Mouse (Mus musculus): ENCODE measurements around the gene Lrrc8c. TPM values are rescaled to one million over a fixed set of nuclear protein-coding genes. Genes with fewer than 3 reads are reported as not detected.
A peak's percentile ranks its signal among the peaks of the same experiment; 100 is the strongest.

Gene Lrrc8c
- total RNA-seq, 1 experiment, result 9.4 TPM

GRCm38 (mm10) chr5:105541051-105541450 lies 21.9 kb downstream of the Lrrc8c start:
- TF ChIP-seq ZNF384 (IDR thresholded peaks at IDR 0.05; ENCODE audit: low read depth, low read length), result no peak
- no peak for TF ChIP-seq HCFC1 (IDR thresholded peaks at IDR 0.05; ENCODE audit: borderline replicate concordance, insufficient read depth, low read length)
- no peak for TF ChIP-seq MAFK (IDR thresholded peaks at IDR 0.05; ENCODE audit: insufficient read depth, low read depth, low read length)
- no peak for TF ChIP-seq ZC3H11A (IDR thresholded peaks at IDR 0.05; ENCODE audit: borderline replicate concordance, low read depth, low read length)
- TF ChIP-seq CHD2 (IDR thresholded peaks at IDR 0.05; ENCODE audit: low read depth, low read length), result no peak
- DNase-seq (ENCODE audit: low read depth, low spot score), result no peak
- Histone ChIP-seq H3K27ac (ENCODE audit: insufficient read depth, low read depth, low read length, poor library complexity, severe bottlenecking) (no peak overlapping the region), H3K9ac (ENCODE audit: insufficient read depth, low read depth, low read length, poor library complexity, severe bottlenecking) (no peak overlapping the region), H3K36me3 (ENCODE audit: control insufficient read depth, insufficient read depth, low read length, poor library complexity, severe bottlenecking) (no peaks in the 10 kb centered on the region; the same call in 1 of the 2 replicates), H3K4me1 (ENCODE audit: control insufficient read depth in 2 of 2, insufficient read depth in 2 of 2, low read length in 2 of 2, poor library complexity in 1 of 2) (peaks cover under 1 to 11% of the 10 kb centered on the region in 2 experiments; a peak in 2 of 4 replicates), H3K4me3 (ENCODE audit: insufficient read depth in 1 of 2, low read depth in 1 of 2, low read length in 2 of 2, poor library complexity in 1 of 2, severe bottlenecking in 1 of 2) (no peak overlapping the region), H3K9me3 (ENCODE audit: control insufficient read depth, insufficient read depth, low read depth, low read length) (no peaks in the 10 kb centered on the region)
- in situ Hi-C loops (cut with MboI; ENCODE audit: low sequenced_read_pairs in 2 of 2, unreplicated experiment in 2 of 2), result no loop called here

DNA sequence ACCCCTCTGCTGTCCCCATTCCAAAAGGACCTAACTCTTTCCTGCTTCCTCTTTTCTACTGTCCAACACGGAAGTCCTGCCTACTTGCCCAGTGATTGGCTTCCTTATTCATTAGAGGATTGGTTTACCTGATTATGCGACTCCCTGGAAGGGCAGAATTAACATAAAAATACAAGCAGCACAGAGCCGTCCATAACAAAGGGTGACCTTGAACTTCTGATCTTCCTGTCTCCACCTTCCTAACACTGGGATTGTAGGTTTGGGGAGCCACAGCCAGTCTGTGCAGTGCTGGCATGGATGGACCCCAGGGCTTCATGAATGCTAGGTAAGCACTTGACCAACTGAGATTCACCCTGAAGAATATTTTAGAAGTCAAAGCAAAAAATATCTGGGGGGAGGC lies 25.9 kb downstream of the Lrrc8c start:
- H3K27ac ChIP-seq (ENCODE audit: insufficient read depth, low read depth, low read length, poor library complexity, severe bottlenecking), result peak overlapping the region; percentile 86
- peaks cover 0 to 6% of the 10 kb centered on the region in 2 experiments; a peak in 1 of 4 replicates for H3K4me1 ChIP-seq (ENCODE audit: control insufficient read depth in 2 of 2, insufficient read depth in 2 of 2, low read length in 2 of 2, poor library complexity in 1 of 2)
- peak; percentile 61 for DNase-seq (ENCODE audit: low read depth, low spot score)
- no peak overlapping the region for H3K9ac ChIP-seq (ENCODE audit: insufficient read depth, low read depth, low read length, poor library complexity, severe bottlenecking)
- in situ Hi-C loops (cut with MboI; ENCODE audit: low sequenced_read_pairs in 2 of 2, unreplicated experiment in 2 of 2), result no loop called here
- no peaks in the 10 kb centered on the region; the same call in 1 of the 2 replicates for H3K36me3 ChIP-seq (ENCODE audit: control insufficient read depth, insufficient read depth, low read length, poor library complexity, severe bottlenecking)
- TF ChIP-seq ZNF384 (IDR thresholded peaks at IDR 0.05; ENCODE audit: low read depth, low read length), result no peak
- TF ChIP-seq HCFC1 (IDR thresholded peaks at IDR 0.05; ENCODE audit: borderline replicate concordance, insufficient read depth, low read length), result no peak
- 0 out of 2 replicates have a peak, but pooled peaks have one; percentile 31 for TF ChIP-seq CHD2 (IDR thresholded peaks at IDR 0.05; ENCODE audit: low read depth, low read length)
- H3K4me3 ChIP-seq (ENCODE audit: insufficient read depth in 1 of 2, low read depth in 1 of 2, low read length in 2 of 2, poor library complexity in 1 of 2, severe bottlenecking in 1 of 2), result peak overlapping the region in 1 of 2 experiments; percentile 48; a peak in 2 of 4 replicates
- no peaks in the 10 kb centered on the region for H3K9me3 ChIP-seq (ENCODE audit: control insufficient read depth, insufficient read depth, low read depth, low read length)

- Histone ChIP-seq H3K9ac (ENCODE audit: insufficient read depth, low read depth, low read length, poor library complexity, severe bottlenecking) (no peak overlapping the region), H3K4me3 (ENCODE audit: insufficient read depth in 1 of 2, low read depth in 1 of 2, low read length in 2 of 2, poor library complexity in 1 of 2, severe bottlenecking in 1 of 2) (no peak overlapping the region), H3K27ac (ENCODE audit: insufficient read depth, low read depth, low read length, poor library complexity, severe bottlenecking) (no peak overlapping the region), H3K9me3 (ENCODE audit: control insufficient read depth, insufficient read depth, low read depth, low read length) (no peaks in the 10 kb centered on the region), H3K4me1 (ENCODE audit: control insufficient read depth in 2 of 2, insufficient read depth in 2 of 2, low read length in 2 of 2, poor library complexity in 1 of 2) (peaks cover 0 to 6% of the 10 kb centered on the region in 2 experiments; a peak in 1 of 4 replicates), H3K36me3 (ENCODE audit: control insufficient read depth, insufficient read depth, low read length, poor library complexity, severe bottlenecking) (no peaks in the 10 kb centered on the region; the same call in 1 of the 2 replicates)
- in situ Hi-C loops (cut with MboI; ENCODE audit: low sequenced_read_pairs in 2 of 2, unreplicated experiment in 2 of 2), result no loop called here
- TF ChIP-seq HCFC1 (IDR thresholded peaks at IDR 0.05; ENCODE audit: borderline replicate concordance, insufficient read depth, low read length) (no peak), ZNF384 (IDR thresholded peaks at IDR 0.05; ENCODE audit: low read depth, low read length) (no peak), ZC3H11A (IDR thresholded peaks at IDR 0.05; ENCODE audit: borderline replicate concordance, low read depth, low read length) (no peak), CHD2 (IDR thresholded peaks at IDR 0.05; ENCODE audit: low read depth, low read length) (no peak), MAFK (IDR thresholded peaks at IDR 0.05; ENCODE audit: insufficient read depth, low read depth, low read length) (no peak)
- DNase-seq (ENCODE audit: low read depth, low spot score), result no peak
These were observed 27.9 kb downstream of the Lrrc8c start for GRCm38 (mm10) chr5:105547115-105547514.

GRCm38 (mm10) chr5:105551808-105552207 lies 32.6 kb downstream of the Lrrc8c start:
- Histone ChIP-seq H3K36me3 (ENCODE audit: control insufficient read depth, insufficient read depth, low read length, poor library complexity, severe bottlenecking) (no peaks in the 10 kb centered on the region), H3K4me1 (ENCODE audit: control insufficient read depth in 2 of 2, insufficient read depth in 2 of 2, low read length in 2 of 2, poor library complexity in 1 of 2) (no peaks in the 10 kb centered on the region), H3K27ac (ENCODE audit: insufficient read depth, low read depth, low read length, poor library complexity, severe bottlenecking) (no peak overlapping the region), H3K9ac (ENCODE audit: insufficient read depth, low read depth, low read length, poor library complexity, severe bottlenecking) (no peak overlapping the region), H3K9me3 (ENCODE audit: control insufficient read depth, insufficient read depth, low read depth, low read length) (no peaks in the 10 kb centered on the region), H3K4me3 (ENCODE audit: insufficient read depth in 1 of 2, low read depth in 1 of 2, low read length in 2 of 2, poor library complexity in 1 of 2, severe bottlenecking in 1 of 2) (no peak overlapping the region)
- no peak for TF ChIP-seq CHD2 (IDR thresholded peaks at IDR 0.05; ENCODE audit: low read depth, low read length)
- in situ Hi-C loops (cut with MboI; ENCODE audit: low sequenced_read_pairs in 2 of 2, unreplicated experiment in 2 of 2), result no loop called here
- no peak for DNase-seq (ENCODE audit: low read depth, low spot score)

GRCm38 (mm10) chr5:105556291-105556690 lies 37.1 kb downstream of the Lrrc8c start:
- TF ChIP-seq ZC3H11A (IDR thresholded peaks at IDR 0.05; ENCODE audit: borderline replicate concordance, low read depth, low read length) (no peak), ZNF384 (IDR thresholded peaks at IDR 0.05; ENCODE audit: low read depth, low read length) (no peak), HCFC1 (IDR thresholded peaks at IDR 0.05; ENCODE audit: borderline replicate concordance, insufficient read depth, low read length) (no peak), MAFK (IDR thresholded peaks at IDR 0.05; ENCODE audit: insufficient read depth, low read depth, low read length) (no peak), CHD2 (IDR thresholded peaks at IDR 0.05; ENCODE audit: low read depth, low read length) (no peak)
- no peak for DNase-seq (ENCODE audit: low read depth, low spot score)
- Histone ChIP-seq H3K27ac (ENCODE audit: insufficient read depth, low read depth, low read length, poor library complexity, severe bottlenecking) (no peak overlapping the region), H3K4me3 (ENCODE audit: insufficient read depth in 1 of 2, low read depth in 1 of 2, low read length in 2 of 2, poor library complexity in 1 of 2, severe bottlenecking in 1 of 2) (no peak overlapping the region), H3K9me3 (ENCODE audit: control insufficient read depth, insufficient read depth, low read depth, low read length) (no peaks in the 10 kb centered on the region), H3K9ac (ENCODE audit: insufficient read depth, low read depth, low read length, poor library complexity, severe bottlenecking) (no peak overlapping the region), H3K36me3 (ENCODE audit: control insufficient read depth, insufficient read depth, low read length, poor library complexity, severe bottlenecking) (no peaks in the 10 kb centered on the region), H3K4me1 (ENCODE audit: control insufficient read depth in 2 of 2, insufficient read depth in 2 of 2, low read length in 2 of 2, poor library complexity in 1 of 2) (no peaks in the 10 kb centered on the region)
- in situ Hi-C loops (cut with MboI; ENCODE audit: low sequenced_read_pairs in 2 of 2, unreplicated experiment in 2 of 2), result no loop called here
